Mouse (Mus musculus): ENCODE data around the gene Gm11492.

The Gm11492 gene

GRCm38 (mm10) chr11:87578963-87579601, 12.6 kb downstream of the Gm11492 start:
- no peak for DNase-seq (ENCODE audit: low spot score in 2 of 2)

GRCm38 (mm10) chr11:87579713-87580112, 13.3 kb downstream of the Gm11492 start:
- no peak for DNase-seq (ENCODE audit: low spot score in 2 of 2)

- DNase-seq (ENCODE audit: low spot score in 2 of 2): no peak
Observed at GRCm38 (mm10) chr11:87580543-87581085, 14.2 kb downstream of the Gm11492 start.

DNA sequence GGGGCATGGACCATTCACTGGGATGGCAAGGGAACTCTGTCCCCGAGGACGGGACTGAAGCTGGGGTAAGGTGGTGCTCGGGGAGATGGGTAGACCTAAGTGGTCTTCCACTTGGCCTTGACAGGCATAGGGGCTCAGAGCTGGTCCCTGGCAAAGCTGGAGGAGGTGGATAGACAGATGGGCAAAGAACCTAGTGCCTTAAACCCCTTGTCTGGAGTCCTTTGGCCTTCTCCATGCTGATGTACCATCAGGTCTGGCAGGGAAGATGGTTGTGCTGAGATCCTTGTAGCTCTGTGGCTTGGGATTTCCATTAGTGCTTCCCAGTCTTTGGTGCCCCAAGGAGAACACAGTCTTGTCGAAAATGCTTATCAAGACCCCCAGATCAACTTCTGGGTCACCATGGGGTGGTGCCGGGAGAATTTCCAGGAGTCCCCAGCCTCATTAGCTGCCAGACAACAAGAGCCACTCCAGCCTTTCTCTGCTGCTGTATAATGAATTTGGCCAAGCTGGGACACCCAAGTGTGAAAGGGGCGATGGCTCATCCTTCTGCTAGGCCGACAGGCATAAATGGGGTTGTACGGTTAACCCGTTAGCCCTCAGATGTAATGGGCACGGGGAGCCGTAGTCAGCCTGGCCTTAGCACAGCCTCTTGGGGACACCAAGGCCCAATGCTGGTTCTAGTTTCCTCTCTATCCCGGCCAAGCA, 14.9 kb downstream of the Gm11492 start:
- DNase-seq (ENCODE audit: low spot score in 2 of 2): no peak

GRCm38 (mm10) chr11:87581933-87582710, 15.7 kb downstream of the Gm11492 start:
- peak in 1 of 2 experiments; percentile 49 for DNase-seq (ENCODE audit: low spot score in 2 of 2)

DNA sequence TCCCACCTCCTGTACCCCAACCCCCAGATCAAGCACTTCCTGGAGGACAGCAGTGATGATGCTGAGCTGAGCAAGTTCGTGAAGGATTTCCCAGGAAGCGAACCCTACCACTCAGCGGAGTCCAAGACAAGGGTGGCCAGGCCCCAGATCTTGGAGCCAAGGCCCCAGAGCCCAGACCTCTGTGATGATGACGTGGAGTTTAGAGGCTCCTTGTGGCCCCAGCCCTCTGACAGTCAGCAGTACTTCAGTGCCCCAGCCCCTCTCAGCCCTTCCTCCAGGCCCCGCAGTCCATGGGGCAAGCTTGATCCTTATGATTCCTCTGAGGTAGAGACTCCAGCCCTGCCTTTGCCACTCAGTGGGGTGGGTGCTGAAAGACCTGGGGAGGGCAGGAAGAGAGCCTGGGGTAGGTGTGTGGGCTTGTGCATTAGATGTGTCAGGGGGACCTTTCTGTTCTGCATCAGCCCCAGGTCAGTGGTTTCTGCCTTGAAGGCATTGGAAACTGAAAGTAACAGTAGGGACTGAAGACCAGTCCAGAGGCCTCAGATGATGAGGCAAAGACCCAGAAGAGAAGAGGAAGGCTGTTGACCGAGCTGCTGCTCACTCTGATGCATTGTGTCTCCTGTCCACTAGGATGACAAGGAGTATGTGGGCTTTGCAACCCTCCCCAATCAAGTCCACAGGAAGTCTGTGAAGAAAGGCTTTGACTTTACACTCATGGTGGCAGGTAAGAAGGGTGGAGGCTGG, 17.0 kb downstream of the Gm11492 start:
- no peak for DNase-seq (ENCODE audit: low spot score in 2 of 2)

GRCm38 (mm10) chr11:87584711-87585505, 18.5 kb downstream of the Gm11492 start:
- no peak for DNase-seq (ENCODE audit: low spot score in 2 of 2)

DNA sequence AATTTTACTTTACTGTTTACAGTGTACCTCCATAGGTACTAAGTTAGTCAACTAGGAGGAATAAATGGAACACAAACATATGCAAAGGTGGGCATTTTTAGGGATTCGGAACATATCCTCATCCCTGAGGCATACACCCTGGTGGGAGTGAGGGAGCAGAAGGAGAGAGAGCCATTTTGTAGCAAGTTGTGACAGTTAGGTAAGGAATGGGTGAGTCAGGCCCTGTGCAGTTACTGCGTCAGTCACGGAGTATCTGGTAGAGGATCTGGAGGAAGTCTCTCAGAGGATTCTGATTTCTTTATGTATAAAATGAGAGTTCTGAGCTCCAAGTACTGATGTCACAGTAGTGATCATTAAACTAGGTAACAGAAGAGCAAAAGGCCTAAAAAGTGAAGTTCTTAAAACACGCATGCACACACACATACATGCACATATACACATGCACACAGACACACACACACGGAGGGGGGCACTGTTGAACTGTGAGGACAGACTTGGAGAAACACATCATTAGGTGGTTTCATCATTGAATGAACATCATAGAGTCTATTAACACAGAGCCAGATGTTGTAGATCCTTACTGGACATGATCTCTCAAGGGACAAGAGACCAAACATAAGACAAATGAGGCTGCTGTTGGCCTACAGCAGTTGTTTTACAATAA, 20.9 kb downstream of the Gm11492 start:
- no peak for DNase-seq (ENCODE audit: low spot score in 2 of 2)

- DNase-seq (ENCODE audit: low spot score in 2 of 2): no peak
Observed at GRCm38 (mm10) chr11:87589605-87590004, 23.2 kb downstream of the Gm11492 start.

GRCm38 (mm10) chr11:87590841-87591525, 24.5 kb downstream of the Gm11492 start:
- peak in 1 of 2 experiments; percentile 26 for DNase-seq (ENCODE audit: low spot score in 2 of 2)

DNA sequence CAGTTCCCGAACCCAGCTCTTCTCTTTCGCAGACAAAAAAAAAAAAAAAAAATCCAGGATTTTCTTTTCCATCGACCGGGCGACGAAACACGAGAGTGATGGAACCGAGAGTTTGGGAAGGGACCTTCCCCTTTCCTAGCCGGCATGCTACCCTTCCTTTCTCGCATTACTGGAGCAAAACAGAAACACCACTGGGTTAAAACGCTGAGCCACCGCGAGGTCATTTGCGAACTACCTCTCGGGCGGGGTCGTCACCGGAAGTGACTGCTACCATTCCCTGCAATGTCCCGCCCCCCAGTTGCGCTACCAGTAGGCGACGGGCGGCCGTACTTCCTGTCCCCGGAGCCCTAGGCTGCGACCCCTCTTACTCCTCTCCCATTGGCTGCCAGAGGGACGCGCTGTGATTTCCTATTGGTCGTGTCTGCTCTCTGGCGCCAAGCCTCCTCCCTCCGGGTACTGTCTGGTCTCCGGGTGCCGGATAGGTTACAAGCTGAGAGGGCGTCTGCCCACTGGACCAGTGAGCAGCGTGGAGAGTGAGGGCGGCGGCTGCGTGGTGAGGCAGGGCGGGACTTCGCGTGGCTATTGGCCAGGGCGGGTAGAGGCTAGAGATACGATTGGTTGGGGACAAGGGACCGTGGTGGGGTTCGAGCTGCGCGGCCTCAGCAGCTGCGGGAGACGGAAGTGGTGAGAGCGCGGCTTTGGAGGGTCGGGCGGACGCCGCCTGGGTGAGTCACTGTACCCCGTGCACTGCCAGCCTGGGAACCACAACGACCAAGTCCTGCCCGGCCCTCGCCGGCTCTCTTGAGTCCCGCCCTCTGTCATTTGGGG, 25.3 kb downstream of the Gm11492 start, which contains the start of gene Mtmr4:
TSS of gene Mtmr4 (plus strand) at position 637 of the 828 bp plus-strand sequence.
- peak; percentile 100 for DNase-seq (ENCODE audit: low spot score in 2 of 2)

- DNase-seq (ENCODE audit: low spot score in 2 of 2): no peak
Observed at GRCm38 (mm10) chr11:87592354-87592695, 25.9 kb downstream of the Gm11492 start.

DNA sequence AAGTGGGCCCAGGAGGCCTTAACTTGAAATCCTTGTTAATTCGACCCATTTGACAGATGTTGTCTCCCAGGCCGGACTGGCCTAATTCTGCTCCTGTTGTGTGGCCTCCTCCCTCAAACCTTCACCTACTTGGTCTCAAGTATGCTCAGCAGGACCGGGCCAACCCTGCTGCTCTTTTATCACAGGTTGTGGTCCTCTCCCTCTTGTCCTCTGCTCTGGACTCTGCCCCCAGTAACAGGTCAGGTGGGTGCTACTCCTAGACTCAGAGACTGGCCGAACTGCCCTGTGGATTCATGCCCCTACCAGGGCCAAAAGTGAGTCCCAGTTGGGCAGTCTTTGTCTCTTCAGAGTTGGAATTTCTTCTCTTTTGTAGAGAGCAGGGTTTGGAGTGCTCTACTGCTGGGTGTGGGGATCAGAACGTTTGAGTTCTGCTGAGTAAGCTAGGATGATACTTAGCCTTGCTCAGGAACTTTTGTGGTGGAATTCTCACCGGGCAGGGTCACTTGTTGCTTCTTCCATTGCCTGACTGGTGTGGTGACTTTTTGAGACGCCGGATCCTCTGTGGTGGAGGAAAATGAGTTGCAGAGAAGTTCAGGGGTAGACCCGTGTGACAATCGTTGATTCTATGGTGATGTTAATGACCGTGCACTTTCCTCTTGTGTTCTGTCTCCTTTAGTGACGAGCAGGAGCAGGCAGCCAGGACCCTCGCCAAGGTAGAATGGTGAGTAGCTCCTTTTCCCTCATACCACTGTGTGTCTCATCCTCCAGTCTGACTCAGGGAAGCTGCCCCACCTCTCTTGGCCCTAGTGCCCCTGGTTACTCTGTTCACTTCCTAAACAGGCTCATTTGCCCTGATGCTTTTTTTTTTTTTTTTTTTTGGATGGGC, 26.5 kb downstream of the Gm11492 start:
- no peak for DNase-seq (ENCODE audit: low spot score in 2 of 2)

- DNase-seq (ENCODE audit: low spot score in 2 of 2): peak; percentile 84 to 86
Observed at GRCm38 (mm10) chr11:87595327-87595841, 28.9 kb downstream of the Gm11492 start.

DNA sequence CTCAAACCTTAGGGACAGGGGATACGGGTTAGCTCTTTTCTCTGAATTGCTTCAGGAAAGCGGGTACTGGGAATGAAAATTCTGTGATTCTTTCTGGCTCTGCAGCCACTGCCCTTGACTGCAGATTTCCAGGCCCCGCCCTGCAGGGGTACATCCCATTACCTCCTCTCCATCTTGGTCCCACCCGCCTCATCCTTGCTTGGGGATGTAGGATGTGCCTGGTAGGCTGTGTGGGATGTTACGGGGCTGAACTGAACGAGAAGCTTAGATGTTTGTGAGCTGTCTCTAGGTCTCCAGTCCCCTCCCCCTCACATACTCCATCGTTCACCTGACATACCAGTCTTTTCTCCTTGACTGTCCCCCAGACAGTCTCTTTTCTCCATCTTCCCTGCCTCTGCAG, 29.5 kb downstream of the Gm11492 start:
- no peak for DNase-seq (ENCODE audit: low spot score in 2 of 2)

GRCm38 (mm10) chr11:87596492-87596891, 30.0 kb downstream of the Gm11492 start:
- DNase-seq (ENCODE audit: low spot score in 2 of 2): no peak

- DNase-seq (ENCODE audit: low spot score in 2 of 2): no peak
Observed at GRCm38 (mm10) chr11:87597061-87597460, 30.6 kb downstream of the Gm11492 start.
